Mouse (Mus musculus): ENCODE data around the gene Khdrbs2.
"Not testable (repeated sequence)": the region's sequence is repeated elsewhere in the genome, so short reads cannot be mapped to it uniquely, and the experiment has no call there.

Gene Khdrbs2

GRCm38 (mm10) chr1:32471022-32471421 is 298.5 kb downstream of the Khdrbs2 start:
- ATAC-seq (ENCODE audit: low TSS enrichment) = peak; percentile 35

GRCm38 (mm10) chr1:32471502-32472214 is 299.1 kb downstream of the Khdrbs2 start:
- ATAC-seq (ENCODE audit: low TSS enrichment) = peak; percentile 54

GRCm38 (mm10) chr1:32487944-32488343 is 315.4 kb downstream of the Khdrbs2 start:
- ATAC-seq (ENCODE audit: low TSS enrichment) = no peak

- ATAC-seq (ENCODE audit: low TSS enrichment) = peak; percentile 98
Measured at GRCm38 (mm10) chr1:32503381-32503780, 330.9 kb downstream of the Khdrbs2 start.

GRCm38 (mm10) chr1:32547194-32547593 is 374.7 kb downstream of the Khdrbs2 start, which contains the start of gene Gm5415:
Gene Gm5415, minus strand, starts transcription at chr1:32547294.
- ATAC-seq (ENCODE audit: low TSS enrichment) = not testable (repeated sequence)

- ATAC-seq (ENCODE audit: low TSS enrichment) = no peak
Measured at GRCm38 (mm10) chr1:32553459-32553858, 380.9 kb downstream of the Khdrbs2 start.

- peak; percentile 86 for ATAC-seq (ENCODE audit: low TSS enrichment)
Measured at GRCm38 (mm10) chr1:32553925-32554324, 381.4 kb downstream of the Khdrbs2 start.

- ATAC-seq (ENCODE audit: low TSS enrichment) = no peak
Measured at GRCm38 (mm10) chr1:32568901-32569300, 396.4 kb downstream of the Khdrbs2 start.

GRCm38 (mm10) chr1:32626060-32626459 is 453.5 kb downstream of the Khdrbs2 start:
- peak; percentile 91 for ATAC-seq (ENCODE audit: low TSS enrichment)

GRCm38 (mm10) chr1:32632415-32633354 is 460.2 kb downstream of the Khdrbs2 start:
- ATAC-seq (ENCODE audit: low TSS enrichment) = peak; percentile 72

GRCm38 (mm10) chr1:32633404-32633803 is 460.9 kb downstream of the Khdrbs2 start:
- peak; percentile 58 for ATAC-seq (ENCODE audit: low TSS enrichment)

GRCm38 (mm10) chr1:32639118-32639517 is 466.6 kb downstream of the Khdrbs2 start:
- peak; percentile 91 for ATAC-seq (ENCODE audit: low TSS enrichment)

- no peak for ATAC-seq (ENCODE audit: low TSS enrichment)
Measured at GRCm38 (mm10) chr1:32649647-32650209, 477.2 kb downstream of the Khdrbs2 start.

- ATAC-seq (ENCODE audit: low TSS enrichment) = no peak
Measured at GRCm38 (mm10) chr1:32693806-32694205, 521.3 kb downstream of the Khdrbs2 start.

GRCm38 (mm10) chr1:32700132-32700531 is 527.6 kb downstream of the Khdrbs2 start:
- no peak for ATAC-seq (ENCODE audit: low TSS enrichment)

- no peak for ATAC-seq (ENCODE audit: low TSS enrichment)
Measured at GRCm38 (mm10) chr1:32701267-32701666, 528.8 kb downstream of the Khdrbs2 start.

Measured in frontal cortex, adult (tissue).